Mouse (Mus musculus): ENCODE measurements around the gene Mrpl21.

Mrpl21 gene

DNA sequence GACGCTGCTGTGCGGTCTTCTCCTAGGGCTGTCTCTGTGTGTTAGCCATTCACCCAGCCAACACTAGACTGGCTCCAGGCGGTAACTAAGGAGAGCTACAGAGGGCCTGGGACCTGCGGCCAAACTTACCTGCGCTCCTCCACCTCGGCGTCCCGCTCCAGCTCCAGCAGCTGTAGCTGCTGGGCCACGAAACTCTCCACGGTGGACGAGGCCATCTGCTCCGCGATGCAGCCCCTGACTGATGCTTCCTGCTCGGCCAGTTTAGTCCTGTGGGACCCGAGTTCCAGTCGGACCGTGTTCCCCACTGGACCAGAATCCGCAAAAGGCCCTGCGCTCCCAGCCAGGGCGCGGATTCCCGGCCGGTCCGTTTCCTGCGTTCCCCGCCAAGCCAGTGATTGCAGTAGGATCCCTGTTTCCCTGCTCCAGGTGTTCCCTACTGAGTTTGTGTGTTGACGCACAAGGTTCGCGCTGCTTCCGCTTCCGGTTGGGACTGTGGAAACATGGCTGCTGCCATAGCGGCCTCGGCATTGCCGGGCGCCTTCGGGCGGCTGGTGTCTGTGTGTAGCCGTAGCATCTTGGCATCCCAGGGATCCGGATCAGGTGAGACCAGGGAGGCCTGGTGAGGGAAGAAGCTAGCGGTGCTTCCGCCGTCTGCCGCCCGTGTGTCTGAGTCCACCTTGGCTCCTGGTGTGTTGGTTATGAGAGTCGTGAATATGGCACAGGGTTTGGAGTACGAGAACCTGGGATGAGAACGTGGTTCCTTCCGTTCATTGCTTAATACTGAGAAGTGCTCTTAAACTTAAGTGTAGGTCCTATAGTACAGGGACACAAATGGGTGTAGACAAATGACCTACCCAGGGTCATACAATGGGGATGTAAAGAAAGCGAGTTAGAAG, at the start of gene Mrpl21, which contains the start of gene Ighmbp2:
Mrpl21 (plus strand) TSS at position 330 of the 896 bp plus-strand sequence.
Ighmbp2 (minus strand) TSS at position 446 of the 896 bp plus-strand sequence.
- peak; percentile 94 for DNase-seq

GRCm38 (mm10) chr19:3260016-3260415, 22.7 kb upstream of the Mrpl21 start:
- DNase-seq: no peak

DNA sequence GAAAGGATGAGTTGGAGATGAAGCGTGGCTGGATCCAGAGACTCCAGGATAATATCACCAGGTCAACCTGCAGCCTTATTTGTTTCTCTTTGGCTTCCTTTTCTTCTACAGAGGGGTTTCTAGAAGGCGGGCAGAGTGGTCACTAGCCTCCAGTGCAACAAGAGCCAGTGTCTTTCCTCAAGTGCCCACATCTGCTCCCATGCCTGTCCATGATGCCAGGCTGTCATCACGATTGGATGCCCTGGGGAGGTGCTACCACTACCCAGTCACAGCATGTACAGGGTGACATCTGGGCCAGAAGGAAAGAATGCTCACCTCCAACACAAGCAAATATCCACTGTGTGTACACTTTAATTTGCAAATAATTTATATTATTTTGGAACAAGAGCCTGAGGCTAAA, 22.1 kb upstream of the Mrpl21 start:
- no peak for DNase-seq

GRCm38 (mm10) chr19:3261336-3261735, 21.4 kb upstream of the Mrpl21 start:
- no peak for DNase-seq

GRCm38 (mm10) chr19:3261764-3262525, 20.8 kb upstream of the Mrpl21 start:
- no peak for DNase-seq

GRCm38 (mm10) chr19:3264348-3264747, 18.4 kb upstream of the Mrpl21 start:
- DNase-seq: no peak

- no peak for DNase-seq
Observed at GRCm38 (mm10) chr19:3265180-3265579, 17.5 kb upstream of the Mrpl21 start.

DNA sequence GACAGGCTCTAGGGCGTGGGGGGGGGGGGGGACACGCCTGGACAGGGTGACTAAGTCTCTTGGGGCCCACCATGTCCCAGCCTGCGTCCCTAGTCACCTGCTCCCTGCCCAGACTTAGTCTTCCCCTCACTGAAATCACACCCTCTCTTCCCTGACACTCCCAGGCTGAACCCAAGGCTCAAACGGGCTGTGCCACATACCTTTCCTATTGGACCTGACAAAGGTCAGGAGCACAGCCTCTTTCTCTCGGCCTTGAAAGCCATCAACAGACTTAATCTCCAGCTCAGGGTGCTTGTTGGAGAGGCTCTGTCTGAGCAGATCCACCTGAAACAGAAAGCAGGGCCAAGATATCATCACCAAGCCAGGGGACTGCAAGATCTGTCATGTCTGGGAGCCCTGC, 16.6 kb upstream of the Mrpl21 start:
- DNase-seq: no peak

DNA sequence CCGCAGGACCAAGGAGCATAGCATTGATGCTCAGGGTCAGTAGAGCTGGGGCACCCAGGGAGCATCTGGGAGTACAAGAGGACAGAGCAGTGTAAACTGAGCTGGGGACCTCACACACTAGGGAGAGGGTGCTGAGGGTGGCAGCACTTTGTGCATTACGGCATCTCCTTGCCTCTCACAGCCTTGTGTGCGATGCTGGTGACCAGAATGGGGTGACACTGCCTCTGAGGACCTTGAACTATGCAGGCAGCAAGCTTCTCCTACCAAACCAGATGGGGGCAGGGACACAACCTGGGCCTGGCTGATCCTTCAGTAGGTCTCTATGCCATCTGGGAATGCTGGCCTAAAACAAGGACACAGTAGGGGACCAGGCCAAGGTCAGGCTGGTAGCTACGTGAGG, 16.0 kb upstream of the Mrpl21 start:
- DNase-seq: no peak

GRCm38 (mm10) chr19:3267340-3267739, 15.4 kb upstream of the Mrpl21 start:
- DNase-seq: no peak

- no peak for DNase-seq
Observed at GRCm38 (mm10) chr19:3268218-3268980, 14.3 kb upstream of the Mrpl21 start.

- DNase-seq: no peak
Observed at GRCm38 (mm10) chr19:3269279-3269678, 13.4 kb upstream of the Mrpl21 start.

DNA sequence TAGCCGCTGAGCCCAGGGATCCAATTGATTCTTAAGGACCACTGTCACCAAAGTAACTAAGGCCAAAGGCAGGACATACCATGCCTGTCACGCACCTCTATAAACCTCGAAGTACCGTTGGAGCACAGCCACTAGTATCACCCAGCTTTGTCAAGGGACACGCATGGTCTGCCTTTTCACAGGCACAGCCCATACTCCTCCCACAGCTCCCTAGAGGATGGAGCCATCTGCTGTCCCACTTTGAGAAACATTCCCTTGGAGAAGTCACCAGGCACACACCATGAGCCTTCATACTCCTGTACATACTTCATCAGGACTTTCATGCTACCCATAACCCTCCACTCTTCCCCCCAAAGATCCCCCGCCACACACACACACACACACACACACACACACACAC, 12.9 kb upstream of the Mrpl21 start:
- DNase-seq: no peak

GRCm38 (mm10) chr19:3271366-3271765, 11.3 kb upstream of the Mrpl21 start:
- DNase-seq: no peak

GRCm38 (mm10) chr19:3273331-3273730, 9.4 kb upstream of the Mrpl21 start:
- no peak for DNase-seq

- DNase-seq: no peak
Observed at GRCm38 (mm10) chr19:3275744-3276365, 6.8 kb upstream of the Mrpl21 start.

DNA sequence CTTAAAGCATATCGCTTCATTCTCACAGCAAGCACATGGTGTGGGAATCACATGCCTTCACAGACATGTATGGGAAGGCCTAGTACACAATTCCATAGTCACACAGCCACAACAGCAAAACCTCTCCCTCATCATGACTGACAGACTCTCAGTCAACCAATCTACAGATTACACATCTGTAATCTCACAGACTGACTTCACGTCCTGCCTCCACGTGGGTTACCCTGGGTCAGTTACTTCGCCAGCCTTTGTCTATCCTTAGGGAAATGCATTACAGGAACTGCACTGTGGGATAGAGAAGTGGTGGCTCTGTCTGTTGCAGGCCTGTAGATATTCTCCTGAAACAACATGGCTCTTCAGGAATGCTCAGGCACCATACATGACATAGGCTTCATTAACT, 815 bp upstream of the Mrpl21 start:
- no peak for DNase-seq

DNA sequence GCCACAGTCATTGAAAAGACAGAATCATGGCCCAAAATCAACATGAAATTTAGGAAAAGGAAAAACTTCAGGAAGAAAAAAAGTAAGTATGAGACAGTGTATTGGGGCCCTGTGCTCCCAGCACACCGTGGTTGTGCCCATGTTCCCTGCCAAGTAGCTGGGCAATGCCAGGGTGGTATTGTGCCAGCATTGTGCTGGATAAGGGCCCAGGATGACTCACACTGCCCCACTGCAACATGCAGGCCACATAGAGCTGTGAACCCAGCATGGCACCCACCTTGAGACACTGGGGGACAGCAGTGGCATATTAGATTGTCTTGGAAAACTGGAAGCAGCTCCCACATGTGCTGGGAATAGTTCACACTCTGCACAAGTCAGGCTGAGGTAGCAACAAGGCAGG, 6.3 kb downstream of the Mrpl21 start:
- DNase-seq: no peak

- peak; percentile 64 for DNase-seq
Observed at GRCm38 (mm10) chr19:3292028-3292427, 9.3 kb downstream of the Mrpl21 start.

GRCm38 (mm10) chr19:3292993-3293392, 10.3 kb downstream of the Mrpl21 start:
- DNase-seq: no peak

- no peak for DNase-seq
Observed at GRCm38 (mm10) chr19:3295245-3295644, 12.5 kb downstream of the Mrpl21 start.

DNA sequence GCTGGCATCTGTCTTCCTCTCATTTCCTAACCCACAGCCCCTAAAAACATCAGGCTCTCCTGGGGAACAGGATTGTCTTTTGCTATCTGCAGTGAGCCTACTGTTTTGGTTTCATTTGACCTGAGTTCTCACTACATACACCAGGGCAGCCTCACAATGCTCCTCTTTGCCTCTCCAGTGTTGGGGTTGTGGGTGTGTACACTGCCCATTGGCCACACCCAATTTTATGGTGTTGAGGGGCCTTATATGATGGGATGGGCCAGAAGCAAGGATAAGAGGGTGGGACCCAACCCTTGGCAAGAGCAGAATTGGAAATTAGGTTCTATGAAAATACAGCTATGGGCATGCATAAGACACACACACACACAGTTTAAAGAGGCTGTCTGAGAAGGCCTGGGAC, 14.3 kb downstream of the Mrpl21 start:
- no peak for DNase-seq

DNA sequence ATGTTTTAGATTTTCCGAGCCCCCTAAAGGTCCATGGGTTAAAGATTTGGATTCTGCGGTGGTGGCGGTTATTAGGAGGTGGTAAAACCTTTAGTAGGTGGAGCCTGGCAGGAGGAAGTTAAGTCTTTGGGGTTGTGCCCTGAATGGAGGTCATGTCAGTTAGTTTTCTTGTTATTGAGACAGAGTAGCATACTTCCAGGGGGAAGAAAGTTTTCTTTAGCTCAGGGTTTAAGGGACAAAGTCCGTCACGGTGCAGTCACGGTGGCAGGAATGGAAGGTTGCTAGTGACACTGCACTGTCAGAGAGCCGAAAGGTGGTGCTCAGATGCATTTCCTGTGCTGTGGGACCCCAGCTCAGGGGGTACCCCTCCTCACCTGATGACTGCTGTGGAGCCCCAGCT, 15.1 kb downstream of the Mrpl21 start:
- no peak for DNase-seq
